ENCODE assay signal across 8 mouse cellular contexts in genomic region chr17:88065801-88066646, GRCm38 (mm10). TPM values are rescaled to one million over a fixed set of nuclear protein-coding genes. Genes with fewer than 3 reads are reported as not detected.
A peak's percentile ranks its signal among the peaks of the same experiment; 100 is the strongest.
DNase-seq lines count a peak whose midpoint lies in the region; ATAC-seq and TF ChIP-seq lines count a peak whose summit lies in the region.

No protein-coding gene starts in this region.

- TF ChIP-seq EP300 in heart, adult 2 months (IDR thresholded peaks at IDR 0.05; ENCODE audit: insufficient read depth, low read depth, low read length), result peak; percentile 78

- peak; percentile 78 for TF ChIP-seq CTCF in heart, adult 2 months (IDR thresholded peaks at IDR 0.05)

- H3K9me3 ChIP-seq in embryonic facial prominence, embryonic 14.5 days (ENCODE audit: control insufficient read depth, low read length), result no peaks in the 10 kb centered on the region
- H3K9me3 ChIP-seq in limb, embryonic 13.5 days, result no peaks in the 10 kb centered on the region
- no peaks in the 10 kb centered on the region for H3K9me3 ChIP-seq in midbrain, embryonic 16.5 days (replicated peaks; ENCODE audit: control insufficient read depth, low read length, poor library complexity, severe bottlenecking)

- H3K27ac ChIP-seq in embryonic facial prominence, embryonic 14.5 days (replicated peaks; ENCODE audit: low read depth, low read length), result peak overlapping the region; percentile 100
- peak overlapping the region; percentile 95 for H3K27ac ChIP-seq in heart, adult 2 months
- peak overlapping the region; percentile 100 for H3K27ac ChIP-seq in limb, embryonic 13.5 days
- H3K27ac ChIP-seq in midbrain, embryonic 16.5 days (ENCODE audit: low read length), result peak overlapping the region; percentile 100

- H3K79me2 ChIP-seq in heart, adult 2 months (replicated peaks; ENCODE audit: control insufficient read depth, insufficient read depth, low read length), result peaks cover 5% of the 10 kb centered on the region

- peak overlapping the region; percentile 81 for H3K4me2 ChIP-seq in embryonic facial prominence, embryonic 14.5 days (ENCODE audit: low read depth, low read length)
- peak overlapping the region; percentile 79 for H3K4me2 ChIP-seq in limb, embryonic 13.5 days (replicated peaks)
- peak overlapping the region; percentile 52 for H3K4me2 ChIP-seq in midbrain, embryonic 16.5 days (ENCODE audit: low read length)

- H3K4me1 ChIP-seq in embryonic facial prominence, embryonic 14.5 days (ENCODE audit: control insufficient read depth, insufficient read depth, low read length), result peaks cover 15% of the 10 kb centered on the region
- H3K4me1 ChIP-seq in heart, adult 2 months (ENCODE audit: control insufficient read depth, insufficient read depth, low read length), result peaks cover 8% of the 10 kb centered on the region
- H3K4me1 ChIP-seq in limb, embryonic 13.5 days, result peaks cover 14% of the 10 kb centered on the region
- H3K4me1 ChIP-seq in midbrain, embryonic 16.5 days (ENCODE audit: control insufficient read depth, insufficient read depth, low read length), result peaks cover 14% of the 10 kb centered on the region

- peak; percentile 97 for ATAC-seq in embryonic facial prominence, embryonic 14.5 days (ENCODE audit: low read depth)
- ATAC-seq in limb, embryonic 13.5 days (ENCODE audit: low FRiP score, low read depth), result peak; percentile 98
- peak; percentile 97 for ATAC-seq in midbrain, embryonic 16.5 days

- DNase-seq in 3T3-L1 (ENCODE audit: low read depth, low spot score), result peak; percentile 99
- DNase-seq in adrenal gland, postnatal 4 days (ENCODE audit: low spot score in 2 of 2), result peak; percentile 70 to 80
- DNase-seq in embryonic facial prominence, embryonic 14.5 days (ENCODE audit: low spot score), result peak; percentile 99
- peak; percentile 91 to 95 for DNase-seq in heart, adult 2 months
- DNase-seq in kidney, adult 8-10 months, result peak; percentile 88 to 95
- peak; percentile 85 to 86 for DNase-seq in spleen, postnatal 10 days (ENCODE audit: low spot score in 2 of 2)

- H3K36me3 ChIP-seq in embryonic facial prominence, embryonic 14.5 days (ENCODE audit: control insufficient read depth, insufficient read depth, low read length), result no peaks in the 10 kb centered on the region
- peaks cover 7% of the 10 kb centered on the region for H3K36me3 ChIP-seq in heart, adult 2 months (ENCODE audit: control insufficient read depth, insufficient read depth, low read length)
- no peaks in the 10 kb centered on the region for H3K36me3 ChIP-seq in limb, embryonic 13.5 days
- no peaks in the 10 kb centered on the region for H3K36me3 ChIP-seq in midbrain, embryonic 16.5 days (ENCODE audit: control insufficient read depth, insufficient read depth, low read length)

- peak overlapping the region; percentile 95 for H3K4me3 ChIP-seq in embryonic facial prominence, embryonic 14.5 days (ENCODE audit: low read depth, low read length)
- peak overlapping the region; percentile 79 for H3K4me3 ChIP-seq in heart, adult 2 months
- peak overlapping the region; percentile 98 for H3K4me3 ChIP-seq in limb, embryonic 13.5 days
- H3K4me3 ChIP-seq in midbrain, embryonic 16.5 days (ENCODE audit: low read depth, low read length), result peak overlapping the region; percentile 92

- no peaks in the 10 kb centered on the region for H3K27me3 ChIP-seq in embryonic facial prominence, embryonic 14.5 days (replicated peaks; ENCODE audit: control insufficient read depth, insufficient read depth, low read length)
- H3K27me3 ChIP-seq in heart, adult 2 months (ENCODE audit: control insufficient read depth, insufficient read depth, low read length), result no peaks in the 10 kb centered on the region
- H3K27me3 ChIP-seq in limb, embryonic 13.5 days, result no peaks in the 10 kb centered on the region
- no peaks in the 10 kb centered on the region for H3K27me3 ChIP-seq in midbrain, embryonic 16.5 days (ENCODE audit: control insufficient read depth, insufficient read depth, low read depth, low read length)

- intact Hi-C loops in heart, adult 2 months (cut with DNase I), result loop anchor here (2.0 to 10.0 kb wide), 6 partner anchors 41 to 1921 kb away; partner anchors contain the start of genes Foxn2, Msh6, Ppp1r21 and Srbd1

- under 1% methylated on average over 22 of the region's 57 CpGs for WGBS in embryonic facial prominence, embryonic 14.5 days
- WGBS in heart, adult 2 months, result 2% methylated on average over 44 of the region's 57 CpGs
- under 1% methylated on average over 50 of the region's 57 CpGs for WGBS in limb, embryonic 13.5 days
- under 1% methylated on average over 20 of the region's 57 CpGs for WGBS in midbrain, embryonic 16.5 days

- peak overlapping the region; percentile 99 for H3K9ac ChIP-seq in embryonic facial prominence, embryonic 14.5 days (ENCODE audit: low read depth, low read length)
- H3K9ac ChIP-seq in heart, adult 2 months (ENCODE audit: low read depth, low read length), result peak overlapping the region; percentile 100
- peak overlapping the region; percentile 100 for H3K9ac ChIP-seq in limb, embryonic 13.5 days
- peak overlapping the region; percentile 95 for H3K9ac ChIP-seq in midbrain, embryonic 16.5 days (ENCODE audit: low read depth, low read length)

- peak; percentile 36 for TF ChIP-seq POLR2A in heart, adult 2 months (IDR thresholded peaks at IDR 0.05; ENCODE audit: insufficient read depth, low read depth, low read length)

RNA-seq across cellular contexts. Expression of gene Fbxo11, which starts 0.9 kb away (rescaled TPM):
- 10 to 100 TPM; 74.0 to 76.3 TPM for total RNA-seq in adrenal gland, postnatal 4 days (2021)
- 25.0 and 25.2 TPM in 2 replicates for polyA plus RNA-seq in embryonic facial prominence, embryonic 14.5 days (2014; fragmentation: Nextera tagmentation; extraction: Ambion mirVana)
- total RNA-seq in heart, adult 2 months (2021), result 10 to 100 TPM; 31.2 to 35.1 TPM
- 13.4 and 27.9 TPM in 2 replicates for polyA plus RNA-seq in heart, adult 2 months (2012; rRNA removed)
- polyA plus RNA-seq in limb, embryonic 13.5 days (2015; fragmentation: Nextera tagmentation; extraction: Ambion mirVana), result 20.3 and 21.1 TPM in 2 replicates
- 28.1 and 29.7 TPM in 2 replicates for polyA plus RNA-seq in midbrain, embryonic 16.5 days (2015; fragmentation: Nextera tagmentation; extraction: Ambion mirVana)

Comparison
In these comparisons a context has a peak if more than half of its experiments do, and no peak if none do; other contexts are left out.
1. Peak in every context shown above with its lines: DNase-seq, ATAC-seq, H3K4me3 ChIP-seq and H3K27ac ChIP-seq.